Mouse (Mus musculus) CD4-positive, CD25-positive, alpha-beta regulatory T cell (primary cell): ENCODE measurements around the gene Foxg1. TPM values are rescaled to one million over a fixed set of nuclear protein-coding genes. Genes with fewer than 3 reads are reported as not detected.

Experiments
- polyA plus RNA-seq: library from polyadenylated mRNA; unstranded; fragments of 100-300 nt; shearing (Covaris generic); gene quantifications from one replicate; pipeline ENCODE4 v1.2.1, GENCODE M21; 2017

The Foxg1 gene
- polyA plus RNA-seq: not detected

DNA sequence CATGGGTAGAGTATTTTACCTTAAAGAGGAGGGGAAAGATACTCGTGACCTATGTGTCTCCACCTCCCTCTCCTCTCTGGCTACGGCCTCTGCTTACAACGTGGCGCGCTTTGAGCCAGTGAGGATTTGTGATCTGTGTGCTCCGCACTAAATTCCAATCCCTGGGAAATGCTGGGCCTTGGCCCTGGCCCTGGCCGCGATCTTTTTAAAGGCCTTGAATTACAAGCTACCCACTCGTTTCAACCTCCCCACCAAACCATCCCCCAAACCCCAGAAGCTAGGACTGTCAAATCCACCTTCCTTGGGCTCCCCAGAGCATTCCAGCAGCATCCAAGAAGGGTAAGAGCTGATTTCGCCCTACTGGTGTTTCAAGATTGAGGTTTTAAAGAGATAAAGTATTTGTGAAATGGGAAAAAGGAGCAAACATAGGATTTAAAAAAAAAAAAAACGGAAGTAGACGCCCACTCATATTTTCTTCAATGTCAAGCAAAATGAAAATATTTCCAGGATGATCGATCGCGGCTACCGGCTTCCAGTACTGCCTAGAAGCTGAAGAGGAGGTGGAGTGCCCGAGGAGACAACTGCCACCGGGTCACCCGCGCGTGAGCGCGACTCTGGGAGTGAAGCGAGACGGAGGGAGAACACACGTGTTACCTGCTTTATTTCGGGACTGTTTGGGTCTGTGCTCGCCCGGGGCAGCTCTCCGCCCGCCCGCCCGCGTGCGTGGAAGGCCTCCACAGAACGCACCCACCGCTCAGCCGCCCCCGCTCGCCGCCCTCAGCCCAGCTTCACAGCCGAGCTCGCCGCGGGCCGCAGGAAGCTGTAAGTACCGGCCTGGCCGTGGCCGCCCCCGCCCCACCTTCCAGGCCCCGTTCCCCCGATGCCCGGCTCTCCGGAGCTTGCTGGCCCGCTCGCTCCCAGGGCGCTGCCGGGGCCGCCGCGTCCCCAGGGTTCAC, at the start of gene Foxg1:
Foxg1 (plus strand) TSS at position 96 of the 956 bp plus-strand sequence.

DNA sequence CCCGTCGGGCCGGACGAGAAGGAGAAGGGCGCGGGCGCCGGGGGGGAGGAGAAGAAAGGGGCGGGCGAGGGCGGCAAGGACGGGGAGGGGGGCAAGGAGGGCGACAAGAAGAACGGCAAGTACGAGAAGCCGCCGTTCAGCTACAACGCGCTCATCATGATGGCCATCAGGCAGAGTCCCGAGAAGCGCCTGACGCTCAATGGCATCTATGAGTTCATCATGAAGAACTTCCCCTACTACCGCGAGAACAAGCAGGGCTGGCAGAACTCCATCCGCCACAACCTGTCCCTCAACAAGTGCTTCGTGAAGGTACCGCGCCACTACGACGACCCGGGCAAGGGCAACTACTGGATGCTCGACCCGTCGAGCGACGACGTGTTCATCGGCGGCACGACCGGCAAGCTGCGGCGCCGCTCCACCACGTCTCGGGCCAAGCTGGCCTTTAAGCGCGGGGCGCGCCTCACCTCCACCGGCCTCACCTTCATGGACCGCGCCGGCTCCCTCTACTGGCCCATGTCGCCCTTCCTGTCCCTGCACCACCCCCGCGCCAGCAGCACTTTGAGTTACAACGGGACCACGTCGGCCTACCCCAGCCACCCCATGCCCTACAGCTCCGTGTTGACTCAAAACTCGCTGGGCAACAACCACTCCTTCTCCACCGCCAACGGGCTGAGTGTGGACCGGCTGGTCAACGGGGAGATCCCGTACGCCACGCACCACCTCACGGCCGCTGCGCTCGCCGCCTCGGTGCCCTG, 2.6 kb downstream of the Foxg1 start, which contains the start of gene Gm43517:
Gm43517 (plus strand) TSS at position 299 of the 755 bp plus-strand sequence.

Other genes with a start within 250 kb of the Foxg1 start
- gene Gm43517, start 2.5 kb downstream of the Foxg1 start, polyA plus RNA-seq: not detected